Mouse (Mus musculus) neural tube, embryonic 10.5 days (tissue): ENCODE data around the gene Arhgef5.
A peak's percentile ranks its signal among the peaks of the same experiment; 100 is the strongest.
"Not testable (repeated sequence)": the region's sequence is repeated elsewhere in the genome, so short reads cannot be mapped to it uniquely, and the experiment has no call there.

ENCODE experiments used
- DNase-seq: peaks from one replicate; pipeline ENCODE4 v3.0.0-alpha.2; 2017; ENCODE audit warnings: low spot score; ENCODE audit errors: extremely low spot score

Arhgef5 gene

GRCm38 (mm10) chr6:43265363-43266041 is at the start of gene Arhgef5:
Arhgef5 (plus strand) TSS chr6:43265582.
- DNase-seq, result peak; percentile 55

GRCm38 (mm10) chr6:43231255-43231654 is 34.1 kb upstream of the Arhgef5 start, which contains the start of gene Olfr47:
Olfr47 (plus strand) TSS chr6:43231529.
- not testable (repeated sequence) for DNase-seq

- DNase-seq, result no peak
Measured at GRCm38 (mm10) chr6:43242061-43242460, 23.3 kb upstream of the Arhgef5 start.

- no peak for DNase-seq
Measured at GRCm38 (mm10) chr6:43247396-43247795, 18.0 kb upstream of the Arhgef5 start.

DNA sequence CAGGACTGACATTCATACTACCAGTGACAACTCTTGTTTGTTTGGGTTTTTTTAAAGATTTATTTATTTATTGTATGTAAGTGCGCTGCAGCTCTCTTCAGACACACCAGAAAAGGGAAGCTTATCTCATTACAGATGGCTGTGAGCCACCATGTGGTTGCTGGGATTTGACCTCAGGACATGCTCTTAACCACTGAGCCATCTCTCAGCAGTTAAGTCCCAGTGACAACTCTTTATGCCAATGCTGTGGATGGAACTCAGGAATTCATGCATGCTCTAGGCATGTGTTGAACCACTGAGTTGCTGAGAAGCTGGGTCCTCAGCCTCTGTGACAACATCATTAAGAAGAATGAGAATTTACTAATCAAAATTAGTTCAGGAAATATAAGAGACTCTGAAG is 12.4 kb upstream of the Arhgef5 start:
- DNase-seq, result no peak

DNA sequence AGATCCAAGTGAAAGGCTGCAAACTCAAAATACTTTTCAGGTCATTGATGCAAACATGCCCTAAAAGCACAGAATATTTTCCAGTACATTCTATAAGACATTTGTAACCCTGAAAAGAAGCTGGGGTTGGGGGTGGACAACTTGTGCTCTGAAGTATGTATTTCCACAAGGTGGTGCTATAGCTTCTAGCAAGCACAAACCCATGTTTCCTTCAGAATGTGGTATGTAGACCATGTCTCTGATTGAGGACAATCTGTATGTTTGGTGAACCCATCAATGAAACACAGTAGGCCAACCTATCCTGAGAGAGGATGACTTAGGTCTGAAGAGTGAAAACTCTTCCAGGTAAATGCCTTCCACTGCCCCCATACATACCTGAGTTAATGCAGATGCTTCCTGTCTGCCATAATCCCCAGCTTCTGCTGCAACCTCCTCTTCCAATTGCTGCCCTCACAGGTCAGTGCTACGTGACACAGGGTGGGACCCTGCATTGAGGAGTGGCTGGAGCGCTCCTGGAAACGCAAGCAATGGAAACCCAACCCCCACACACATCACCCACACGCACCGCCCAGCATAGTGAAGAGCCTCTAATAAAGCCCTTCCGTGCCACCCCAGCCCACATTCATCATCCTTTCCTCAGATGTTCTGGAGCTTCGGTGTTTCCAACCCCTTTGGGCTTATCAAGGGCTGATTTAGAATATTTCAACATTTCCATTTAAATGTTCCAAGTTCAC is 11.0 kb upstream of the Arhgef5 start:
- DNase-seq, result no peak

GRCm38 (mm10) chr6:43260756-43261155 is 4.6 kb upstream of the Arhgef5 start:
- DNase-seq, result no peak

DNA sequence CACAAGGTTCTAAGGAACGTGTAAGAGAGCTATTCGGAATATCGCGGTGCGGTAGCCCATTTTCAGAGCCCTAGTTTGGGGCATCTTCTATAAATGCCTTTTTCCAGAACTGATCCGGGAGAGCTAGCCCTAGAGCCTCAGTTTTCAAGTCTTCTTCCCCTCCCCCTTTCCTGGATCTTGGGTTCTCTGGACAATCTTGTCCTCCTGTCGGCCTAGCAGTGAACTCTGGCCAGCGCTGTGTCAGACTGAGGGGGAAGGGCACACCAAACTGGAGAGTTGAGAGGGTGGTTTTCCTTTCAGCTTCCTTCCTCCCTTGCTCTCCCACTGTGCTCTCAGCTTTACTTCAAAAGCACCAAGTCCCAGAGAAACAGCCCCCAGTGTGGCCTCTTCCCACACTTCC is 974 bp downstream of the Arhgef5 start:
- DNase-seq, result peak; percentile 45

GRCm38 (mm10) chr6:43272597-43272996 is 7.2 kb downstream of the Arhgef5 start:
- no peak for DNase-seq

DNA sequence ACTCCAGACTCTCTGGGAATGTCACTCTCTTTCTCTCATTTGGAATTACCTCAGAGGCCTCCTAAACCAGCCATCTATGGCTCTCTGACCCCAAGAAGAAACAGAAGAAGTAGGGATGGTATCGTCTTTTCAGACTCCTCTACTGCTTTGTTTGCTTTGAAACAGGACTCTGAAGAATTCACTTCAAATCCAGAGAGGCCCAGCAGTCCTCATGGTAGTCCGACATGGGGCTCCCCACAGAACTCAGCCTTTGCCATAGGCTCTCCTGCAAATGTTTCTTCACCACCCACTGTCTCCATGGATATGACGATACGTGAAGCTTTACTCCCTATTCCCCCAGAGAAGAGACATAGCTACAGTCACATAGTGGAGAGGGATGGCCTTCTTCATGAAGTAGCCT is 8.7 kb downstream of the Arhgef5 start:
- DNase-seq, result no peak

GRCm38 (mm10) chr6:43278247-43278646 is 12.9 kb downstream of the Arhgef5 start:
- no peak for DNase-seq

GRCm38 (mm10) chr6:43280481-43280880 is 15.1 kb downstream of the Arhgef5 start:
- no peak for DNase-seq

- DNase-seq, result no peak
Measured at GRCm38 (mm10) chr6:43292041-43292440, 26.7 kb downstream of the Arhgef5 start.

- DNase-seq, result no peak
Measured at GRCm38 (mm10) chr6:43292471-43293076, 27.2 kb downstream of the Arhgef5 start.

DNA sequence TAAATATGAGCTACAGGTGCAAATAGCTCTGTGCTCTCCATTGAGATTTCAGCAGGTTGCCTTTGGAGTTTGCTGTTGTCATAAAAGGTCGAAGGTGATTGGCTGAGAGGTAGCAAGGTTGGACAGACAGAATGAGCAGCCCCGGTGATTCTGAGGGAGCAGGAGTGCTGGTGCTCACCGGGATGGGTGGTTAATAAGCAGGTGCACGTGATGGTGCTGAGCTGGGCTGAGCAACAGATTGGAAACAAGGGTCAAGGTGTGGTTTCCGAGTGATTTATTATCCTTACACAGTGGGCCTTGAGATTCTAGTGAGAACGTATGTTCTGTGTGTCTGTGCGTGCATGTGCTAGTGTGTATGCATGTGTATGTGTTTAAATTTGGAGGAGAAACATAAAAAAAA is 27.8 kb downstream of the Arhgef5 start:
- DNase-seq, result no peak

GRCm38 (mm10) chr6:43295908-43296307 is 30.5 kb downstream of the Arhgef5 start:
- DNase-seq, result no peak

DNA sequence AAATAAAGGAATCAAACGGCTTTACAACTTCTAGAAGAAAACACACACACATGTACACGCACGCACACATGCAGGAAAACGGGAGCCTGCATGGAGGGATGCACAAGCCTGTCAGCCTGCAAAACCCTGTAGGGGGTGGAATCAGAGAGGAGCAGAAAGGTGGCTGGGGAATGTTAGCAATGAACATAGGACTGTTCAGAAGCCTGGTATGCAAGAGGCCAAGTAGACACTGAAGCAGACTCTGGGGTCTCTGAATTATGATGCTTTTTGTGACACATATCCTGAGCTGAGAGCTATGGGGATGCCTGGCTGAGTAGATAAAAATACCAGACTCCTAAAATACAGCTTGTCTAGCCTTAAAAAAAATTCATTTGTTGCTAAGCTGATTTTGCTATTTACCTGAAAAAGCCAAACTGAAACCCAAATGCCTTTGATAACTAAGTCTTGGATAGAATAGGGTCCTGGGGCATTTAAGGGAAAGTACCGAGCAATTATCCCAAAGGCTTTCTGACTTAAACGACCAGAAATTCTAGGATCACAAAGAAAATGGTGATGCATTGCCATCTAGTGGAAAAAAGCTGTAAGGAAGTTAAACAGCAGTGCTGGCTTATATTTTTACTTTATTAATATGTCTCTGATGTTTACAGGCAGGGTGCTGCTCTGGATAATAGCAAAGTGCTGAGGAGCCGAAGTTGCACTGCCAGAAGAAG is 31.6 kb downstream of the Arhgef5 start:
- DNase-seq, result no peak

DNA sequence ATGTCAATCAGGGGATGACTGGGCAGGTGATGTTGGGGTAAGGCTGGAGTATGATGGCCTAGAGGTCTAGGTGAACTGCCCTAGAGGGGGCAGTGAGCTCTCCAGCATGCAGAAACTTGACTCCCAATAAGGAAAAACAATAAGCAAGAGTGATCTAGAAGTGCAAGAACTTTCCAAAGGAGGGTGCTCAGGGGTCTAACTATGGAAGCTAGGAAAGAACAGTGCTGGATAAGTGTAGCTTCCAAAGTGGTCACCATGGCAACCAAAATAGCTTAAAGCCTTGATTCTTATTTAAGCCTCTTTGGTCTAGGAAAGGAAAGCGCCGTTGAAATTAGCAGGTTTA is 32.1 kb downstream of the Arhgef5 start:
- DNase-seq, result peak; percentile 20

GRCm38 (mm10) chr6:43309454-43309853 is 44.1 kb downstream of the Arhgef5 start, which contains the start of gene Nobox:
Nobox (minus strand) TSS chr6:43309554.
- no peak for DNase-seq

DNA sequence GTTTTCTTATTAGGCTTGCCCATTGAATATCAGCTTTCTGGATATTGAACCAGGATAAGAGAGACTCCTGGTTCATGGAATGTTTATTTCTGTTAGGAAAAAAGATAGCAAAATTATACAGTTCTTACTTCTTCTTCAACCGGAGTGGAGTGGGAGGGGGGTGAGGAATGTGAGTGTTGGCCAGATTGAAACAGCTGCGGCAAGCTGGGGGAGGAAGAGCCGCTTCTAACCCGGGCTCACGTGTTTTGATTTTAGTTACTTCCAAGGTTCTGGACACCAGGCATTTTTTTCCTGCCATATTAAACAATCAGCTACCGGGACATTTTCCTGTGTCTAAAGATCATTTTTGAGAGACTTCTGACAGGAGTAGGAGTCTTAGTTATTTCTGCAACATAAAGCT is 44.7 kb downstream of the Arhgef5 start:
- DNase-seq, result no peak

DNA sequence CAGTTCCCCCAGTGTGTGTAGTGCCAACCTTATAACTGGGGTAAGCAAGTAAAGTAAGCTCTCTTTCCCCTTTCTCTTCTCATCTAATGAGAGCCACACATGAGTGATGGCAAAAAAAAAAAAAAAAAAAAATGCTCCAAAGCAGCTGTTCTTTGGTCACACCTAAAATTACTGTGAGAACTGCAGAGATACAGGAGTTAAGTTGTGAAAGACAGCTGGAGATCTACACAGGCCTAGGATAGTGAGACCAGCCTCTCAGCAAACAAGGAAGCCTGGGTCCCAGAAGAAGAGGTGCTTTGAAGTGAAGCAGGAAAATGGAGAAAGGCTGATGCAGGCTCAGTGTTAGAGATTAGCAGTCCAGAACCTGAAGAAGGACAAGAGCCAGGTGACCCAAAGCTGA is 47.2 kb downstream of the Arhgef5 start:
- no peak for DNase-seq
